Mouse (Mus musculus): ENCODE measurements around the gene Wdr64.

DNA sequence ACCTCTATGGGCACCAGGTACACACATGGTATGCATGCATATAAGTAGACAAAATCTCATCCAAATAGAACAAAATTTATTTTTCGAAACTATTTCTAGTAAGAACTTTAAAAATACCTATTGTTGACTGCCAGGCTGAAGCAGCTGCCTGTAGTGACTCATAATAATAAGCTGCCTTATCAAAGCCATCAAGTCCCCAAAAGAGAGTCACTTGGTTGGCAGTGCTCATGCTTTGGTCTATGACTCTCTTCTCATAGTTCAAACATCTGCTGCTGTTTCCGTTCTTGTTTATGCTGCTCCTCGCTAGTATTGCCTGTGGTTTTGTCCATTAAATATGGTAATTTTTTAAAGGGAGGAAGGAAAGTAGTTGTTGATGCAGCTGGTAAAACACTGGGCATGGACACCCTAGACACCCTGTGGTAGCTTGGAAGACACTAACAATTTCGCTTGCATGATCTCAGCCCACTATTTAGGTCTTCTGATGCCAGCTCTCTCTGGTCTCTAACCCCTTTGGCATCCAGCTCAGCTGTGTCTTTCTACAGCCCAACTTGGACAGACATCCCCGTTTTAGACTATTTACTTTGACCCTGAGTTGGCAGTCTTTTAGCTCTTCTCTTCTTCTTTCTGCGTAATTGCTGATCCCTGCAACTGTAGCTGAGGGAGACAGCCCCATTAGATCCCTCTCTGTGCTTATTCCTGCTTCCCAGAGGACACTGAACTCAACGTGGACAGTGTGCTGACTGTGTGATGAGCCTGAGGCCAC is 24.6 kb upstream of the Wdr64 start:
- no peak for TF ChIP-seq GATA1 (IDR thresholded peaks at IDR 0.05; ENCODE audit: low read length)
- TF ChIP-seq TAL1 (IDR thresholded peaks at IDR 0.05; ENCODE audit: low read length): no peak
